Mouse (Mus musculus): ENCODE results near the gene Mrps23.

DNA sequence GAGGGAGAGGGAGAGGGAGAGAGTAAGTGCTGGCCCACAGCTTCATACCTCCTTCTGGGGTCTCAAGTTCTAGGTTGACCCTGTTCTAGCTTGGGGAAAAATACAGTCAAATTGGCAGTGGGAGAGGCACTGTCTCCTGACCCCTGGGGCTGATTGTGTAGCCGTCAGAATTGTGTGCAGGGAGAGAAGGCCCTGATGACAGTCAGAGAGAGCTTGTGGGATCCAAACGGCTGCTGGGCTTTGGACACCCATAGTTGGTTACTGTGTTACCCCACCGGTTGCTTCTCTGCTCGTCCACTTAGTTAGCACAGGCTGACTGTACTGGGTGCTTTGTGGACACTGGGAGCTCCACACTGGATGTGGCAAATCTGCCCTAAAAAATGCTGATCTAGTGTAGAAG is 41.4 kb upstream of the Mrps23 start:
- TF ChIP-seq POLR2A (IDR thresholded peaks at IDR 0.05; ENCODE audit: borderline replicate concordance, extremely low read depth, insufficient read depth, insufficient read length, poor library complexity, severe bottlenecking) (no peak), CTCF (IDR thresholded peaks at IDR 0.05; ENCODE audit: borderline replicate concordance, extremely low read depth, insufficient read depth, insufficient read length) (no peak)

Data from brain, embryonic 14.5 days (tissue).